Mouse (Mus musculus) embryonic facial prominence, embryonic 11.5 days (tissue): ENCODE results near the gene Tmem110. TPM values are rescaled to one million over a fixed set of nuclear protein-coding genes. Genes with fewer than 3 reads are reported as not detected.

Source experiments
- ATAC-seq: fragments of 200-750 bp; cut with Nextera tagmentation; replicated peaks from 2 replicates; pipeline ENCODE4 v1.8.0; 2017; ENCODE audit warnings: low read depth; ENCODE audit not compliant: insufficient number of reproducible peaks, low FRiP score, low TSS enrichment
- DNase-seq: peaks from one replicate; pipeline ENCODE4 v3.0.0-alpha.2; 2015; ENCODE audit warnings: low spot score
- H3K27ac ChIP-seq: fragments of 300-500 bp; sonication (generic); replicated peaks from 2 replicates; pipeline ENCODE4 v1.5.1; 2014; ENCODE audit warnings: mild to moderate bottlenecking, low read depth, low read length, control low read depth
- H3K27me3 ChIP-seq: fragments of 300-500 bp; sonication (generic); 2 replicates; pipeline ENCODE4 v1.6.1; 2014; ENCODE audit warnings: mild to moderate bottlenecking, low read length, moderate library complexity, mixed read lengths; ENCODE audit not compliant: control insufficient read depth, insufficient read depth
- H3K36me3 ChIP-seq: fragments of 300-500 bp; sonication (generic); replicated peaks from 2 replicates; pipeline ENCODE4 v1.6.1; 2014; ENCODE audit warnings: low read depth, mild to moderate bottlenecking, low read length, moderate library complexity, mixed read lengths; ENCODE audit not compliant: control insufficient read depth, insufficient read depth
- H3K4me1 ChIP-seq: fragments of 300-500 bp; sonication (generic); 2 replicates; pipeline ENCODE4 v1.6.1; 2014; ENCODE audit warnings: low read length, mixed read lengths; ENCODE audit not compliant: control insufficient read depth, insufficient read depth
- H3K4me2 ChIP-seq: fragments of 300-500 bp; sonication (generic); 2 replicates; pipeline ENCODE4 v1.6.1; 2014; ENCODE audit warnings: low read depth, mild to moderate bottlenecking, control low read depth, low read length, moderate library complexity
- H3K4me3 ChIP-seq: fragments of 300-500 bp; sonication (generic); 2 replicates; pipeline ENCODE4 v1.5.1; 2014; ENCODE audit warnings: low read depth, low read length, control low read depth
- H3K9ac ChIP-seq: fragments of 300-500 bp; sonication (generic); replicated peaks from 2 replicates; pipeline ENCODE4 v1.6.1; 2014; ENCODE audit warnings: mild to moderate bottlenecking, control low read depth, low read length
- H3K9me3 ChIP-seq: fragments of 300-500 bp; sonication (generic); replicated peaks from 2 replicates; pipeline ENCODE4 v1.6.1; 2016; ENCODE audit warnings: mild to moderate bottlenecking, low read length, inconsistent platforms, mixed read lengths; ENCODE audit not compliant: control insufficient read depth
- WGBS: fragments of 180-500 bp; shearing (Covaris S2); extraction: QIAGEN DNeasy Blood & Tissue Kit; methylation state at CpG from one replicate; pipeline ENCODE4 v1.1.7; 2014; 5-methylcytosine and 5-hydroxymethylcytosine counted together
- polyA plus RNA-seq: library from polyadenylated mRNA; unstranded; fragments of >200 nt; fragmentation: Nextera tagmentation; extraction: Ambion mirVana; gene quantifications from 2 replicates; pipeline ENCODE4 v1.2.1, GENCODE M21; 2014

Gene Tmem110
- polyA plus RNA-seq, 1 experiment from 2014 or later = 36.1 TPM

DNA sequence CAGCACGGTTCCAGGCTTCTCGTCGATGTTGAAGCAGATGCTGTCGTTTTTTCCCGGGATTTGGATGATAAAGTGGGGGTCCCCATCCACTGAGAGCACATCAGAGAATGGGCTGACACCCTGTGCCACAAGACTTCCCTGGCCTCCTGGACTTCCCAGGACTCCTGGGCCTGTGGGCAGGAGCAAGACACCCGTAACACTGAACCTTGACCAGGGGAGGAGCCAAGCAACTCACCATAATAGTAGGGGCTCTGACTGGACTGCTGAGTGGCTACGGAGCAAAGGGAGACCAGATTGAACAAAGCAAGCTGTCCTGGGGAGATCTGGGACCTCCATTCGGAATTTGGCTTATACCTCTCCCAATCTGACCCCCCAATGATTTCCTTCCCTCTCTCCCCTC, 87.3 kb downstream of the Tmem110 start:
- no peaks in the 10 kb centered on the region for H3K4me1 ChIP-seq
- DNase-seq (no peak), ATAC-seq (no peak)
- no peak overlapping the region for H3K9ac ChIP-seq
- H3K4me3 ChIP-seq = no peak overlapping the region
- H3K36me3 ChIP-seq = no peaks in the 10 kb centered on the region
- no peaks in the 10 kb centered on the region for H3K27me3 ChIP-seq
- H3K9me3 ChIP-seq = no peaks in the 10 kb centered on the region
- no peak overlapping the region for H3K27ac ChIP-seq
- no peak overlapping the region for H3K4me2 ChIP-seq
- WGBS = 79% methylated on average over 8 of the region's 8 CpGs

- Histone ChIP-seq H3K27ac (no peak overlapping the region), H3K36me3 (no peaks in the 10 kb centered on the region), H3K4me1 (no peaks in the 10 kb centered on the region), H3K9me3 (no peaks in the 10 kb centered on the region), H3K27me3 (no peaks in the 10 kb centered on the region), H3K4me3 (no peak overlapping the region), H3K9ac (no peak overlapping the region), H3K4me2 (no peak overlapping the region)
- WGBS = 89% methylated on average over 5 of the region's 5 CpGs
- DNase-seq (no peak), ATAC-seq (no peak)
Observed at GRCm38 (mm10) chr14:30913404-30913803, 88.0 kb downstream of the Tmem110 start.

GRCm38 (mm10) chr14:30916516-30916915, 91.1 kb downstream of the Tmem110 start:
- Histone ChIP-seq H3K9me3 (no peaks in the 10 kb centered on the region), H3K36me3 (no peaks in the 10 kb centered on the region), H3K4me2 (no peak overlapping the region), H3K4me3 (no peak overlapping the region), H3K27me3 (no peaks in the 10 kb centered on the region), H3K9ac (no peak overlapping the region), H3K4me1 (no peaks in the 10 kb centered on the region), H3K27ac (no peak overlapping the region)
- DNase-seq = no peak
- WGBS = 88% methylated on average over 1 of the region's 1 CpGs
- ATAC-seq = no peak

GRCm38 (mm10) chr14:30922053-30922670, 96.8 kb downstream of the Tmem110 start:
- Histone ChIP-seq H3K4me3 (no peak overlapping the region), H3K9ac (no peak overlapping the region), H3K4me2 (no peak overlapping the region), H3K27ac (no peak overlapping the region), H3K4me1 (no peaks in the 10 kb centered on the region), H3K36me3 (no peaks in the 10 kb centered on the region), H3K27me3 (no peaks in the 10 kb centered on the region), H3K9me3 (no peaks in the 10 kb centered on the region)
- DNase-seq (no peak), ATAC-seq (no peak)
- WGBS = 58% methylated on average over 7 of the region's 8 CpGs

GRCm38 (mm10) chr14:30923375-30924105, 98.2 kb downstream of the Tmem110 start, which contains the start of gene Itih3:
Gene Itih3, minus strand, starts transcription at chr14:30923760.
- Histone ChIP-seq H3K27ac (no peak within 1 kb of the TSS), H3K27me3 (no peaks in the 10 kb centered on the region), H3K9ac (no peak within 1 kb of the TSS), H3K9me3 (no peaks in the 10 kb centered on the region), H3K4me2 (no peak within 1 kb of the TSS), H3K36me3 (no peaks in the 10 kb centered on the region), H3K4me1 (no peaks in the 10 kb centered on the region), H3K4me3 (no peak within 1 kb of the TSS)
- 63% methylated on average over 6 of the region's 6 CpGs for WGBS
- ATAC-seq (no peak), DNase-seq (no peak)

- Histone ChIP-seq H3K27me3 (no peaks in the 10 kb centered on the region), H3K9ac (no peak overlapping the region), H3K36me3 (no peaks in the 10 kb centered on the region), H3K9me3 (no peaks in the 10 kb centered on the region), H3K4me1 (no peaks in the 10 kb centered on the region), H3K27ac (no peak overlapping the region), H3K4me2 (no peak overlapping the region), H3K4me3 (no peak overlapping the region)
- no peak for DNase-seq
- no peak for ATAC-seq
- whole genome bisulfite sequencing = 75% methylated on average over 3 of the region's 3 CpGs
Observed at GRCm38 (mm10) chr14:30925492-30925891, 100.1 kb downstream of the Tmem110 start.

Other genes with a start within 250 kb of the Tmem110 start
- 30.0 and 31.7 TPM in 2 replicates for gene Prkcd, start 199.4 kb upstream of the Tmem110 start, polyA plus RNA-seq
- 12.9 and 17.6 TPM in 2 replicates for gene Rft1, start 171.2 kb upstream of the Tmem110 start, polyA plus RNA-seq
- 18.5 and 20.5 TPM in 2 replicates for gene Sfmbt1, start 110.7 kb upstream of the Tmem110 start, polyA plus RNA-seq
- 0.57 and 0.95 TPM in 2 replicates for gene Mustn1, start 53.6 kb downstream of the Tmem110 start, polyA plus RNA-seq
- gene Itih4, start 60.9 kb downstream of the Tmem110 start, polyA plus RNA-seq = not detected in 2 replicates
- 0.28 and 0.32 TPM in 2 replicates for gene Itih3, start 98.2 kb downstream of the Tmem110 start, polyA plus RNA-seq
- not detected in 2 replicates for gene Itih1, start 117.7 kb downstream of the Tmem110 start, polyA plus RNA-seq
- gene Nek4, start 125.8 kb downstream of the Tmem110 start, polyA plus RNA-seq = 14.0 and 14.6 TPM in 2 replicates
- gene Glt8d1, start 175.8 kb downstream of the Tmem110 start, polyA plus RNA-seq = 59.4 and 59.8 TPM in 2 replicates
- gene Spcs1, start 176.1 kb downstream of the Tmem110 start, polyA plus RNA-seq = 293 and 321 TPM in 2 replicates
- gene Pbrm1, start 193.5 kb downstream of the Tmem110 start, polyA plus RNA-seq = 123 and 125 TPM in 2 replicates
- gene Gnl3, start 193.6 kb downstream of the Tmem110 start, polyA plus RNA-seq = 113 and 129 TPM in 2 replicates